Mouse (Mus musculus) hindbrain, postnatal 0 days (tissue): ENCODE results near the gene Clp1. TPM values are rescaled to one million over a fixed set of nuclear protein-coding genes. Genes with fewer than 3 reads are reported as not detected.

ENCODE experiments used
- ATAC-seq: fragments of 200-750 bp; cut with Nextera tagmentation; 2 replicates; pipeline ENCODE4 v1.8.0; 2017; ENCODE audit warnings: mild to moderate bottlenecking, moderate TSS enrichment, moderate library complexity
- DNase-seq: peaks from one replicate; pipeline ENCODE4 v3.0.0-alpha.2; 2015; ENCODE audit warnings: low spot score
- H3K27ac ChIP-seq: fragments of 300-500 bp; sonication (generic); 2 replicates; pipeline ENCODE4 v1.5.1; 2014; ENCODE audit warnings: mild to moderate bottlenecking
- H3K27me3 ChIP-seq: fragments of 300-500 bp; sonication (generic); 2 replicates; pipeline ENCODE4 v1.6.1; 2014; ENCODE audit warnings: low read length, mixed read lengths; ENCODE audit not compliant: insufficient read depth
- H3K36me3 ChIP-seq: fragments of 300-500 bp; sonication (generic); 2 replicates; pipeline ENCODE4 v1.6.1; 2014; ENCODE audit warnings: low read length, mixed read lengths; ENCODE audit not compliant: insufficient read depth
- H3K4me1 ChIP-seq: fragments of 300-500 bp; sonication (generic); 2 replicates; pipeline ENCODE4 v1.6.1; 2014; ENCODE audit warnings: antibody characterized with exemption, low read length, mixed read lengths; ENCODE audit not compliant: insufficient read depth
- H3K4me2 ChIP-seq: fragments of 300-500 bp; sonication (generic); 2 replicates; pipeline ENCODE4 v1.6.1; 2014; ENCODE audit warnings: low read depth, mild to moderate bottlenecking, low read length, moderate library complexity, mixed read lengths
- H3K4me3 ChIP-seq: fragments of 300-500 bp; sonication (generic); 2 replicates; pipeline ENCODE4 v1.5.1; 2014; ENCODE audit warnings: low read length
- H3K9ac ChIP-seq: fragments of 300-500 bp; sonication (generic); replicated peaks from 2 replicates; pipeline ENCODE4 v1.6.1; 2014; ENCODE audit warnings: mild to moderate bottlenecking, low read length, moderate library complexity, mixed read lengths
- H3K9me3 ChIP-seq: fragments of 300-500 bp; sonication (generic); 2 replicates; pipeline ENCODE4 v1.6.1; 2016; ENCODE audit warnings: low read length, mixed read lengths
- CTCF ChIP-seq: IDR thresholded peaks from 2 replicates; pipeline ENCODE4 v1.5.1; 2016; ENCODE audit warnings: antibody characterized with exemption, control low read depth, low read depth
- WGBS: fragments of 180-500 bp; shearing (Covaris S2); extraction: QIAGEN DNeasy Blood & Tissue Kit; methylation state at CpG from one replicate; pipeline ENCODE4 v1.1.7; 2014; 5-methylcytosine and 5-hydroxymethylcytosine counted together
- microRNA counts: library from miRNA; unstranded; fragments of <30 nt; microRNA quantifications from one replicate; lab custom pipeline; 2015
- microRNA-seq, 2 experiments: library from miRNA; unstranded; fragments of <30 nt; microRNA quantifications; one replicate each; pipeline ENCODE4; 2016
- polyA plus RNA-seq: library from polyadenylated mRNA; unstranded; fragments of >200 nt; fragmentation: Nextera tagmentation; extraction: Ambion mirVana; gene quantifications from 2 replicates; pipeline ENCODE4 v1.2.1, GENCODE M21; 2015
- total RNA-seq: library from RNA; depleted of rRNA; stranded (reverse); fragments of >200 nt; gene quantifications from 2 replicates; pipeline ENCODE4 v1.2.3, GENCODE M21; 2014; rRNA removed

Clp1 gene
- total and polyA plus RNA-seq, 2 experiments from 2014 or later = 12.0 to 14.3 TPM

GRCm38 (mm10) chr2:84677270-84677967 lies 49.7 kb downstream of the Clp1 start:
- H3K9me3 ChIP-seq = no peaks in the 10 kb centered on the region
- H3K9ac ChIP-seq = peak overlapping the region; percentile 61
- H3K4me3 ChIP-seq = peak overlapping the region; percentile 100
- H3K27me3 ChIP-seq = no peaks in the 10 kb centered on the region
- peak; percentile 74 for TF ChIP-seq CTCF
- peak overlapping the region; percentile 74 for H3K4me2 ChIP-seq
- DNase-seq (peak; percentile 67), ATAC-seq (peak; percentile 64)
- 8% methylated on average over 22 of the region's 22 CpGs for WGBS
- peaks cover 26% of the 10 kb centered on the region; the same call in 1 of the 2 replicates for H3K36me3 ChIP-seq
- peaks cover 4% of the 10 kb centered on the region; the same call in 1 of the 2 replicates for H3K4me1 ChIP-seq
- H3K27ac ChIP-seq = peak overlapping the region; percentile 86

MicroRNAs encoded within 50 kb of the gene (microRNA counts, 519-probe panel; counts per million panel counts)
- microRNA mmu-miR-130a (lab: Ali Mortazavi, UCI) = 6,368 counts per million, percentile 96 among the panel's probes with 10 or more counts

Small RNA genes within 50 kb of the gene (microRNA-seq; reads per million reads assigned to microRNA genes)
- gene Mir130a = 25,904 to 30,735 reads per million in 2 experiments

Other genes with a start within 250 kb of the Clp1 start
- gene Ctnnd1, start 76.6 kb downstream of the Clp1 start, total RNA-seq = 75.7 and 86.5 TPM in 2 replicates
- gene Ctnnd1, start 76.6 kb downstream of the Clp1 start, polyA plus RNA-seq = 12.7 and 15.8 TPM in 2 replicates
- gene Btbd18, start 68.3 kb downstream of the Clp1 start, total RNA-seq = not detected in 2 replicates
- gene Btbd18, start 68.3 kb downstream of the Clp1 start, polyA plus RNA-seq = 0.50 and 0.68 TPM in 2 replicates
- 271 and 302 TPM in 2 replicates for gene Selenoh, start 56.6 kb downstream of the Clp1 start, total RNA-seq
- 247 and 248 TPM in 2 replicates for gene Selenoh, start 56.6 kb downstream of the Clp1 start, polyA plus RNA-seq
- gene Gm28635, start 49.3 kb downstream of the Clp1 start, total RNA-seq = not detected in 2 replicates
- not detected in 2 replicates for gene Gm28635, start 49.3 kb downstream of the Clp1 start, polyA plus RNA-seq
- gene Med19, start 48.9 kb downstream of the Clp1 start, total RNA-seq = 31.4 and 31.6 TPM in 2 replicates
- 47.4 and 47.5 TPM in 2 replicates for gene Med19, start 48.9 kb downstream of the Clp1 start, polyA plus RNA-seq
- gene Tmx2, start 48.2 kb downstream of the Clp1 start, total RNA-seq = 133 and 150 TPM in 2 replicates
- 342 and 347 TPM in 2 replicates for gene Tmx2, start 48.2 kb downstream of the Clp1 start, polyA plus RNA-seq
- gene Zdhhc5, start 12.2 kb downstream of the Clp1 start, total RNA-seq = 38.2 and 41.3 TPM in 2 replicates
- 14.6 and 16.8 TPM in 2 replicates for gene Zdhhc5, start 12.2 kb downstream of the Clp1 start, polyA plus RNA-seq
- gene Ypel4, start 6.7 kb upstream of the Clp1 start, total RNA-seq = 10.0 and 16.8 TPM in 2 replicates
- gene Ypel4, start 6.7 kb upstream of the Clp1 start, polyA plus RNA-seq = 12.3 and 13.1 TPM in 2 replicates
- gene Gm19426, start 16.3 kb upstream of the Clp1 start, total RNA-seq = 2.9 and 4.3 TPM in 2 replicates
- gene Gm19426, start 16.3 kb upstream of the Clp1 start, polyA plus RNA-seq = 3.8 and 6.1 TPM in 2 replicates
- 28.5 and 36.5 TPM in 2 replicates for gene Serping1, start 48.1 kb upstream of the Clp1 start, total RNA-seq
- gene Serping1, start 48.1 kb upstream of the Clp1 start, polyA plus RNA-seq = 40.9 and 46.5 TPM in 2 replicates
- gene Ube2l6, start 71.5 kb upstream of the Clp1 start, total RNA-seq = 12.8 and 22.6 TPM in 2 replicates
- gene Ube2l6, start 71.5 kb upstream of the Clp1 start, polyA plus RNA-seq = 16.8 and 17.7 TPM in 2 replicates
- gene Smtnl1, start 95.3 kb upstream of the Clp1 start, total RNA-seq = 0.75 TPM in 1 of 2 replicates, not detected in the other
- not detected in 2 replicates for gene Smtnl1, start 95.3 kb upstream of the Clp1 start, polyA plus RNA-seq
- 44.5 and 57.3 TPM in 2 replicates for gene Timm10, start 99.6 kb upstream of the Clp1 start, total RNA-seq
- 82.5 and 91.7 TPM in 2 replicates for gene Timm10, start 99.6 kb upstream of the Clp1 start, polyA plus RNA-seq
- 5.8 and 9.3 TPM in 2 replicates for gene Slc43a1, start 111.5 kb upstream of the Clp1 start, total RNA-seq
- gene Slc43a1, start 111.5 kb upstream of the Clp1 start, polyA plus RNA-seq = 1.3 and 1.5 TPM in 2 replicates
- gene Rtn4rl2, start 159.4 kb upstream of the Clp1 start, total RNA-seq = 10.1 and 12.2 TPM in 2 replicates
- 4.2 and 4.3 TPM in 2 replicates for gene Rtn4rl2, start 159.4 kb upstream of the Clp1 start, polyA plus RNA-seq
- gene Slc43a3, start 209.2 kb upstream of the Clp1 start, total RNA-seq = 4.9 and 9.7 TPM in 2 replicates
- 4.1 and 6.4 TPM in 2 replicates for gene Slc43a3, start 209.2 kb upstream of the Clp1 start, polyA plus RNA-seq